Mouse (Mus musculus): ENCODE results near the gene Xrcc6.

Gene Xrcc6

DNA sequence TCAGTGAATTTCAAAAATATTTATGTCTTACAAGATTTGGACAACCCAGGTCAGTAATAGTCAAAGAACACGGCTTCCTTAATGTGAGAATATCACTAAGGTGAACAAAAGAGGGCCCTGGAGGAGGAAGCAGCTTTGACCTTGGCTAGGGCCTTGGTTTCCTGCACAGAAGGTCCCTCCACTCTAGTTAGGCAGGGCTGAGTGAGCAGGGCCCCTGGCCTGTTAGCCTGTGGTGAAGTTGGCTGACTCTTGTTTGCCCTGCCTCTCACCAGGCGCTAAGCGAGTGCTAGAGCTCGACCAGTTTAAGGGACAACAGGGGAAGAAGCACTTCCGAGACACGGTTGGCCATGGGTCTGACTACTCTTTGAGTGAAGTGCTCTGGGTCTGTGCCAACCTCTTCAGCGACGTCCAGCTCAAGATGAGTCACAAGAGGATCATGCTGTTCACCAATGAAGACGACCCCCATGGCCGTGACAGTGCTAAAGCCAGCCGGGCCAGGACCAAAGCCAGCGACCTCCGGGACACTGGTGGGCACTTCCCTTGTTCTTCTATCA is 35.0 kb downstream of the Xrcc6 start:
- DNase-seq, result no peak

DNA sequence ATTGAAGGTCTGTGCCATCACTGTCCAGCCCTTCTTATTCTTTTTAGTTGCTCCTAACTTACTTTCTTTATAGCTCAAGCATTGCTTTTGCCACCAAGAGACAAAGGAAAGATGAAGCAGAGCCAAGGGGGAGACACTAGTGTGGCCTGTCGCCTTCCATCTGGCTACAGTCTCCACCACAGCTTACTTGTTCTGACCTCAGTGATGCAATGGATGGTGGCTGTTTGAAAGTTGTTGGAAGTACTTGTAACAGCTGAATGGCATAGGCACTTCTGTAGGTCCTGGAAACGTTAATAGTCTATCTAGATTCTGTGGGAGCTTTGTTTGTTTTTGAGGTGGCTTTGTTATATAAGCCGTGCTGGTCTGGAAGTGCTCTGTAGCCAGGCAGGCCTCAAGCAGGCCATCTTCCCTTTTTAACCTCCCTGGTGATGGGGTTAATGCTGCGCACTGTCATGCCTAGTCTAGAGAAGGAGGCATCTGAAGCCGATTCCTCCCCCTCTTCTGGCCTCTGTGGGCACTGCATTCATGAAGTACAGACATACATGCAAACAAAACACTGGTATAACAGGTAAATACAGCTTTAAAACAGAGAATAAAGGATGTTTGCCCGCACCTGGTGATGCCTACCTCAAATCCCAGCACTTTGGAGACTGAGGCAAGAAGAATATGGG is 36.5 kb downstream of the Xrcc6 start:
- no peak for DNase-seq

DNA sequence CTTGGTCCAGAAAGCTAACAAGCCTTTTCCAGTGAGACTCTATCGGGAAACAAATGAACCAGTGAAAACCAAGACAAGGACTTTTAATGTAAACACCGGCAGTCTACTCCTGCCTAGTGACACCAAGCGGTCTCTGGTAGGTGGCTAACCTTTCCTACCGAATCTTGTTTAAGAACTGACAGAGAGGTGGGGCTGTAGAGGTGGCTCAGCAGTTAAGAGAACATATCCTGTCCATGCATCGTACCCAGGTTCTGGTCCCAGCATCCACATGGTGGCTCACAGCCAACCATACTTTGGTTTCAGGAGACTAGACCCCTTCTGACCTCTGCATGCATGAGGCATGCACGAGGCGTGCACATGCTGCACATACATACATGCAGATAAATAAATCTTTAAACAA is 39.6 kb downstream of the Xrcc6 start:
- DNase-seq, result no peak

DNA sequence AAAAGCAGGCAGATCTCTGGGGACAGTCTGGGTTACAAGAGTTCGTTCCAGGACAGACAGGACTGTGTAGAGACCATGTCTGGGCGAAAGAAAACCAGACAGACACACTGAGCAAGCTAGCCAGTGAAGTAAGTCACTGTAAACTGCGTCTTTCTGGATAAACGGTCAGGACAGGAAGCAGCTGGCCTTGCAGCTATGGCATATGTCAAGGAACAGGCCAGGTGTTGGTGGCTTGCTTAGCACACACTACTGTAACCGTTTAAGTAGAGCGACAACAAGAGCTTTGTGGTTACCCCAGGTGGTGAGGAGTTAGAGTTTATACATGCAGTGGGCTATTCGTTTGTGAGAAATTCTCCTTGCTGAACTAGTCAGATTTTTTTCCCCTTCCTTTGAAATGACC is 40.1 kb downstream of the Xrcc6 start:
- peak in 1 of 2 experiments; percentile 17 for DNase-seq

DNA sequence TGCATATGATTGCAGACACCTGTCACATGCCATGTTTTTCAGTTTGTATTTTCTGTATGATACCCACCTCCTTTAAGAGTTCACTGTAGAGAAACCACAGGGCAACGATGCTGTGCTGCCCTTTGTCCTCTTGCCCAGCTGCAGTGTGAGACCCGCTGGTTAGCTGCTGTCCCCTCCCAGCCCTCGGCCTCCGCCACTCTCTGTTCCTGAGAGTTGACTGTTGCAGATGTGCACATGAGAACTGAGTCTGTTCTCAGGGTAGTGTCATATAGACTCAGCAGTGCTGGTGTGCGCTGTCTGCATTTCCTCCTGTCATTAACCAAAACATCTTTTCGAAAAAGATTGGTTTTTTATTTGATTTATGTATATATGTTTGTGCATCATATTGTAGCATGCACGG is 44.8 kb downstream of the Xrcc6 start:
- no peak for DNase-seq

DNA sequence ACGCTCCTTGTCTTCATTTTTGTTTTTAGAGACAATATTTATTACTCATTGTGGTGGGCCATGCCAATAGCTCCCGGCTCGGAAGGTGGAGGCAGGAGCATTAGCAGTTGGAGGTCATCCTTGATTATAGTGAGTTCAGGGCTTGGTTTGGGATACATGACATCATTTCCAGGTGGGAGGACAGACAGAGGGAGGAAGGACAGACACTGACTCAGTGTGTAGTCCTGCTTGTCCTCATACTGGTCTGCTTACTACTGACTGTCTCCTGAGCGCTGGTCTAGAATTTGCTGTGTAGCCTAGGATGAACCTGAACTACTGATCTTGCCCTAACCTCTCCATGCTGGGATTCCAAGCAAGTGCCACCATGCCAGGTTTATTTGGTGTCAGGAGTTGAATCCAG is 46.1 kb downstream of the Xrcc6 start, which contains the start of gene Desi1:
TSS of gene Desi1 (minus strand) at position 101 of the 400 bp plus-strand sequence.
- DNase-seq, result no peak

DNA sequence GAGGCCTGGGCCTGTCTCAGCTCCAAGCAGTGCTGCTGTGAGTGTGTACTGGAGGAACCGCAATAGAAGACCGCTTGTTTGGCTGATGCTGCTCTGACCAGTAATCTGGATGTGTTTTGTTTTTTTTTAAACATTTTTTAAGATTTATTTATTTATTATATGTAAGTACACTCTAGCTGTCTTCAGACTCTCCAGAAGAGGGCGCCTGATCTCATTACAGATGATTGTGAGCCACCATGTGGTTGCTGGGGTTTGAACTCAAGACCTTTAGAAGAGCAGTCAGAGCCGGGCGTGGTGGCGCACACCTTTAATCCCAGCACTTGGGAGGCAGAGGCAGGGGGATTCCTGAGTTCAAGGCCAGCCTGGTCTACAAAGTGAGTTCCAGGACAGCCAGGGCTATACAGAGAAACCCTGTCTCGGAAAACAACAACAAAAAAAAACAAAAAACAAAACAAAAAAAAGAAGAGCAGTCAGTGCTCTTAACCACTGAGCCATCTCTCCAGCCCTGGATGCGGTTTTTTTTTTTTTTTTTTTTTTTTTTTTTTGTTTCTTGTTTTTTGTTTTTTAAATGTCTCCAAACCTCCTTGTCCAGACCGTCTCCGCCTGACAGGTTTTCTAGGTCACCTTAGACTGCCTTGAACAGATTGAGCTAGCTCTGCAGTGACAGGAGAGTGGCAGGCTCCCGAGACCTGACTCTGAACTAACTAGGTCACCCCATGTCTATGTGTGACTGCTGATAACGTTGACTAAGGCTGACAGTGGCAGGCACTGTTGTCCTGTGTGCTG is 48.5 kb downstream of the Xrcc6 start:
- DNase-seq, result peak; percentile 65 to 70

DNA sequence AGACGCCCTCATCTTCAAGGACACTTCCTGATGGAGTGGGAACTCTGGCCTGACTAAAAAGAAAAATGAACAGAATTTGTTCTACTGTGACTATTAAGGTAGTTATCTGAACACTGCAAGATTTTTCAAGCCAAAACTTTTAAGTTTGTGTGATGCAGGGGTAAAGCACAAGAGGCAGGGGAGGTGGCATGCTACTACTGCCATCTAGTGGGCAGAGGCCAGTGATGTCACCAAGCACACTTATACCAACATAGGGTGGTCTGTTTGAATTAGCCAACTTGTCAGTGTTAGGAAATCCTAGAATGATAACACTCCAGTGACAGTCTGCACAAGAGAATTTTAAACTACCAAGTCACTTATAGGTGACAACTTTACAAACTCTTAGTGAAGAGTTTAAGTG is 53.0 kb downstream of the Xrcc6 start:
- peak; percentile 69 to 72 for DNase-seq

DNA sequence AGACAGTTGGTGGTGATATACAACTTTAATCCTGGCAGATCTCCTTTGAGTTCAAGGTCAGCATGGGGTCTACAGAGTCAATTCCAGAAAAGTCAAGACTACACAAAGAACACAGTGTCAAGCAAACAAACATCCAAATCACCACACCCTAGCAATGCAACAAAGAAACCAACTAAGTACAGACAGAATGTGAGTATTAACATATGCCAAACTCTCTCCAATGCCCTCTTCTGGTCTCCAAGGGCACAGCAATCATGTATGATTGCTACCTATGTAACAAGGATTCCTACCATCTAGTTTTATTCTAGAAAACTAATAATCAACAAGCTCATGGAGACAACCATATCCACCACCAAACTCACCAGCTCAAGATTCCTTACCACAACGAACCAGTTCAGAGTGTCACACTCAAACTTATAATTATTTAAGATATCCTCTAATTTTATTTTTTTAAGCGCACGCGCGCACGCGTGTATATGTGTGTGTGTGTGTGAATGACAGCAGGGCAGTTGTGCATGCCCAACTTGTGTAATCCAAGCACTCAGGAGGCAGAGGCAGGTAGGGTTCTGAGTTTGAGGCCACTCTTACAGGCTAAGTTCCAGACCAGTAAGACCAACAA is 56.6 kb downstream of the Xrcc6 start:
- peak; percentile 41 to 54 for DNase-seq

DNA sequence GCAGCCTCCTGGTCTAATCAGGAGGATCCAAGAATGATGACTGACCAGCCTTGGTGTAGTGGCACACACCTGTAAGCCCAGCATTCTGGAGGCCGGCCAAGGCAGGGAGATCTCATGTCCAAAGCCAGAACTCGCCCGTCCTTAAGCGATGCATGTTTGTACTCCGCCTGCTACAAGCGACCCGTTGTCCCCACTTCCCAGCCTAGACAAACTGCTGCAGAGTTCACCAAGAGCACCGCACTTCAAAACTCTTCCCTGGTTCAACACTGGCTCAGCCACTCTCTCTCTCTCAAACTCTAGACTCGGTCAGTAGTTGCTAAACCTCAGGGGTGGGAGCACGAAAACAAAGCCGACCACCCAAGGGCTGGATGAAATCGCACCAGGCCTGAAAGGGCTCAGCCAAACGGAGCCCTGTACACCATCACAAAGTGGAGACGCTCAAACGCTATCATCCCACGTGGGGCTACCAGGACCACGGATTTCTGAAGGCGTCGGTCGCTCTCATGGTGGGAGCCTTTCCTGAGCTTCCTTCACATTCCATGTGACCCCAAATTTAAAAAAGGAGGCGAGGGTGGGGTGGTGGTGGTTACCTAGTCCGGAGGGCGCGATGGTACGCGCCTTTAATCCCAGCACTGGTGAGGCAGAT is 58.7 kb downstream of the Xrcc6 start:
- no peak for DNase-seq

DNA sequence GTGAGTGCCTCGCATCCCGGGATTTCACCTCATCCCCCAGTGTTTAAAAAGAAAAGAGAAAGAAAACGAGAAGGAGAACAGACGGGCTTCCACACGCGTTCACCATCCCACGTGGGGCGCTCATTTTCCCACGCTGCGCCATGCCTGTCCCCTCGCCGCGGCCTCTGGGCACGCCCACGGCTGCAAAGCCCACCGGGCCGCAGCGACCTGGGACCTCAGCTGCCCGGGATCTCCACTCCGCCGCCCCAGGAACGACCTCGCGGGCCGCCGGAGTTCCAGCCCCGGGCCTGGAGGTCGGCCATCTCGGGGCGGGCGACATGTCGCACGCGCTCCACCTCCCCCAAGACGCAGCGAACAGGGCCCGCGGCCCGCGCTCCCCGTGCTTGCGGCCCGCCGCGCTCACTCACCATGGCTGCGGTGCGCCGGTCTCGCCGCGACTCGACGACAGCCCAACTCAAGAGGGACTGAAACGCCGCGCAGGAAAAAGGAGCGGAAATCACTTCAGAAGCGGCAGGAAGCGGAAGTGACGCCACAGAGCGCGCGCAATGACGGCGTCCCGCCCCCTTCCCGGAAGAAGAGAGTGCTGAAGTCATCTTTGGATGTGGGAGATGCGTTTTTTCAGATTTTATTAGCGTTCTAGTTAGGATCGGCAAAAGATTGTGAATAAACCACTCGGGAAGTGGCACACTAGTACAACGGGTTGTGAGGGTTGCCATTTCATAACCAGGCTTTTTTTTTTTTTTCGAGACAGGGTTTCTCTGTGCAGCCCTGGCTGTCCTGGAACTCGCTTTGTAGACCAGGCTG is 59.6 kb downstream of the Xrcc6 start, which contains the start of gene Snu13:
TSS of gene Snu13 (minus strand) at position 519 of the 804 bp plus-strand sequence.
- peak; percentile 95 for DNase-seq

DNA sequence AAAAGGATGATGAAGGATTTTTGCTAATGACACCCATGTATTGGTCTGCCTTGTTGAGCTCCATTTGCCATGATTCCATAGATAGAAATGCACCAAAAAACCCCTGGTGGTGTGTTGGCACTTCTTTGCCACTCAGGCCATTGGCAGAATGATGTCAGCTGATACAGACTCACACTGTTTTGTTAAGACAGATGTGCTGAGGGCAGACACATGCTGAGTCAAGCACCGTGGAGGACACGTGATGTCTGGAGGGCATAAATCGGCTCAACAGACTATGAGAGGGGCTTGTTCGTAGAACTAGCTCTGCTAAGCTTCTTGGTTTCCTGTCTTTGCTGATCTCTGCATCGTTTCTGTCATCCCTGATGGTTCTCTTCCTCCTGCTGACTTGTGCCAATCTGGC is 64.9 kb downstream of the Xrcc6 start:
- DNase-seq, result no peak

DNA sequence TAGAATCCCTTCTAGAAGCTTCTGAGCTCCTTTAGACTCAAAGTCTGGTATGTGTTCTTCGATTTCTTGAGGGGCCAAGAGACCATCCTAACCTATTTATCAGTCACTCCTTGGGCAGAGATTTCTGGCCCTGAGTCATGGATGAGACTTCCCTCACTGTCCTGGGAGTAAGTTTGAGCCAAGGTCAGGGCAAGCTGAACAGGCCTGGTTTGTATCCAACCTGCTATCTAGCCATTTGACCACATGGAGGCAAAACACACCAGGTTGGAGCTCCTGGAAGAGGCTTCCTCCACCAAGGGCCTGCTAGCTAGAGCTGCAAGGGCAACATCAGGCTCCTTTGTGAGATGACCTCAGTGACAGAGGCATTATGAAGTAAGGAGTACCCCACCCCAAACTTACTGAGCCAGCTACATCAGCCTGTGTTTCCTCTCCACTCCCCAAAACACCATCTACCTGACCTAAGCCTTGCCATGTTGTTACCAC is 71.1 kb downstream of the Xrcc6 start, which contains the start of gene 4930407I10Rik:
TSS of gene 4930407I10Rik (plus strand) at position 433 of the 483 bp plus-strand sequence.
- DNase-seq, result no peak

DNA sequence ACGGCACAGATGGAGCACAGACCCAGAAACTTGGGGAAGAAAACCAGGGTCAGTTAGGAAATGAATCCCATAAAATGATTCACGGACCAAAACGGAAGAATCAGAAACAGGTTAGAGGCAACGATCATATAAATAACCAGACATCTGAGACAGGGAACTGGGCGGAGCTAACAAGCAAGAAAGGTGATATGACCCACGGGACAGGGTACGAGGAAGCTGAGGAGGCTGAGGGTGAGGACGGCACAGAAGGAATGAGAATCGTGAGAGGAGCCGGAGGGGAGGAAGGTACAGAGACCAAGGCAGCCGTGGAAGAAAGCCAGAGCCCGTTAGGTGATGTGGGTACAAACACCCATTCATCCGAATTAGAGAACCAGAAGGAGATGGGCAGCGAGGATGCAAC is 76.3 kb downstream of the Xrcc6 start:
- DNase-seq, result no peak

DNA sequence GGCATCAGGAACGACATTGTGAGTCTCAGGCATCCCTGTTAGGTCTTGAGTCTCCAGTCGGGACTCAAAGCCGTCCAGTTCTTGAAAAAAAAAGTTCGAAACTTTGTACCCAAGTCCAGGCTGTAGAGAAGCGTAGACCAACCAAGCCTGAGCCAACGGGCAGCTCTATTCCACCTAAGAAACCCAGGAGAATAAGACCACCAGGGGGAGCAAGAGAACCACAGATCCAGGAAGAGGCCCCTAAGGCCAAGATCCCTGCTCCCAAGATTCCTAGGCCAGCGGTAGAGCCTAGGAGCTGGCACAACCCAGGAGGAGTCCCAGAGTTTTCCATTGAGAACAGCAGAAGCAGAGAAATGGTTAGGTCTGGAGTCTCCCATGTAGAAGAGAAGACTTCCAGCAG is 77.9 kb downstream of the Xrcc6 start:
- DNase-seq, result peak; percentile 74

DNA sequence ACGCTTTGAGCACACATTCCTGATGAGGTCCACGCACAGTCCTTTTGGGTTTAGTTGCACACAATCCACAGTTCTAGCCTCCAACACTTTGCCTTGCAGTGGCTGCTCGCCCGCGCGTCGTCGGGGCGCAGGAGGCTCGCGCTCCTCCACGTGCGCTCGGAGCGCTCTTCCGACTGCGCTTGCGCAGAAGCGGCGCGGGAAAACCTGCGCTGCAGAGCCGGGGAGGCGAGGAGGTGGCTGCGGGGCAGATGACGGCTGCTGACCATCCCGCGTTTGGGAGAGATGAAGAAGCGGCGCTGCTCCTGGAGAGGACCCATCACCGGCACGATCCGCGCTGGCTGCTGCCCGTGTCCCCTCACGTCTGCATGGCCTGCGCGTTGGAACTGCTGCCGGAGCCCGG is 82.3 kb downstream of the Xrcc6 start, which contains the start of gene Mei1:
TSS of gene Mei1 (plus strand) at position 99 of the 400 bp plus-strand sequence.
- DNase-seq, result no peak

DNA sequence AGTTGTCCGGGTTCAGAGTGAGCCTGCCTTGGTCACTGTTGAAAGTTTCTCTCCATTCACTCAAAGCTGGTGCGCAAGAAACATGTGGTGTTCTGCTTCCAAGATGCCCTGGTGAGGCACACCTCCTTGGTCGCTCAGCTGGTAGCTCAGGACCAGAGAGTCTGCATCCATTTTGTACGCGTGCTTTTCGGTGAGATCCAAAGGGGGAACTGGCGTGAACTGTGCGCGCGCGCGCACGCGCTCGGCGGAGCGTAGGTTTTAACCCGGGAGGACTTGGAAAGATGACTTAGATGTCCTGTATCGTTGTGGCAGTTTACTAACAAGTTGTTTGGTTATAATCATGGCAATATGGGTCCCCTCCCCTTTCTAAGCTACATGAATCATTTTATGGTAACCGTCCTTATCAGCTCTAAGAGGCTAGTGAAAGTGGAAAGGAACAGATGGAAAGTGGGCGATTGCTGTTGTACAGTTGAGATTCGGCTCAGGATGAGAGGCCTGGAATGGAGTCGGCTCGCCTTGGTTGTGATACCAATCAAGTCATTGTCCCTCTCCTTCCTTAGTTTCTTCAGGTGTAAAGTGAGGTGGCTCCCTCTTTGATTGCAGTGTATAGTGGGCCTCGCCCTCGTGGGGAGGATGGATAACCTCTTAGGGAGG is 84.3 kb downstream of the Xrcc6 start:
- no peak for DNase-seq

DNA sequence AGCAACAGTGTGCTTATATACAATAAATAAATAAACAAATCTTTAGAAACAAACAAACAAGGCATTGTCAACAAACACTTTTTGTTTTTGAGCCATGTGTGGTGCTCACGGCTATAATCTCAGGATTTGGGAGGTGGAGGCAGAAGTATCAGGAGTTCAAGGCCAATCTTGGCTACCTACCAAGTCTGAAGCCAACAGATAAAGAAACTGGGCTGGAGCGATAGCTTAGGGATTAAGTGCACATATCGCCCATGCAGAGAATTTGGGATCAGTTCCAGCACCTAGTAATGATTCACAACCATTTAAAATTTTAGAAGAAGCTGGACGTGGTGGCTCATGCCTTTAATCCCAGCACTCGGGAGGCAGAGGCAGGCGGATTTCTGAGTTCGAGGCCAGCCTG is 85.9 kb downstream of the Xrcc6 start:
- no peak for DNase-seq

DNA sequence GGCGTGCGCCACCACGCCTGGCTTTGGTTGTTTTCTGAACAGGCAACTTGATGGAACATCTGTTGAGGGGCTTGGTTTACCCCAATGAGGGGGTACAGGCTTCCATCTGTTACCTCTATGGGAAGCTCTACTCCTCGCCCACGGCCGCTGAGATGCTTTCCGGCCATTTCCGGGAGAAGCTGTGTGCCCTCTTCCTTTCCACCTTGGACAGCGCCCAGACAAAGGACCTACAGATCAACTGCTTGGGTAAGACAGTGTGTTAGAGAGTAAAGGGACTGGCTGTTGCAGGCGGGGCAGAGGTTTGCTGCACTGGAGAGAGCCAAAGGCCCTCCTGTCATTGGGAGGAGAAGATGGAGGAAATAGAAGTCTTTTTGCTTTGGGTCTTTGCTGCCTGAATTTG is 92.2 kb downstream of the Xrcc6 start:
- no peak for DNase-seq

DNA sequence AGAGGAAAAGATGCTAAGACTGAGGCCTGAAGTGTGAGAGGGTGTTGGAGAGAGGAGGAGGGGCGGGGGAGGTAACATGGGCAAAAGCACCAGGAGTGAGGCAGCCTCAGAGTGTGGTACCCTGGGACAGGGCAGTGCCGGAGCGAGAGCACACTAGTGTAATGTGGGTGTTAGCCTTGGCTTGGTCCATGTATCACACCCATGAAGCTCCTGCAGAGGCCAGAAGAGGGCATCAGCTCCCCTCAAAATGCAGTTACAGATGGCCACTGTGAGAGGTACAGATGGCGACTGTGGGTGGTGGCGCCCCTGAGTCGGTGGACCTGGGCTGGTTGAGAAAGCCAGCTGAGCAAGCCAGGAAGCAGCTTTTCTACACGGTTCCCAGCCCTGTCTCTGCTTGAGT is 93.5 kb downstream of the Xrcc6 start:
- DNase-seq, result peak; percentile 46 to 59

DNA sequence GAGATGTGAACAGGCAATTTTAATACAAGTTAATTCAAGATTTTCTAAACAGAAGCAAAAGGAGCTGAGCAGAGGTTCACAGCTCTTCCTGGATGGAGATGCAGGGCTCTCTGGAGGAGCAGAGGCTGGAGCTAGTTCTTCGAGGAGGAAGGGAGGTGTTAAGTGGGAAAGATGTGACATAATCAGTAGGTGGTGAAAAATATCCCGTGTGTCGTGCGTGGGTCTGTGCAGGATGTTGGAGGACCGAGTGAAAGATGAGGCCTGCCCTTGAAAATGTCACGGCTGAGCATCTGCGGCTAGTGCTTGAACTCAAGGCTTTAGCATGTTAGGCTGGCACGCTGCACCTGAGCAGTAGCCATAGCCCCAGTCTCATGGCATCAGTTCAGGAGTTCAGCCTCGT is 98.0 kb downstream of the Xrcc6 start:
- no peak for DNase-seq

Data from B cell, adult 2 months (primary cell).